Mouse (Mus musculus) lung, postnatal 10 days (tissue): ENCODE measurements around the gene Parvb.

Experiments
- DNase-seq: peaks from one replicate; pipeline ENCODE4 v3.0.0; 2021

Gene Parvb

DNA sequence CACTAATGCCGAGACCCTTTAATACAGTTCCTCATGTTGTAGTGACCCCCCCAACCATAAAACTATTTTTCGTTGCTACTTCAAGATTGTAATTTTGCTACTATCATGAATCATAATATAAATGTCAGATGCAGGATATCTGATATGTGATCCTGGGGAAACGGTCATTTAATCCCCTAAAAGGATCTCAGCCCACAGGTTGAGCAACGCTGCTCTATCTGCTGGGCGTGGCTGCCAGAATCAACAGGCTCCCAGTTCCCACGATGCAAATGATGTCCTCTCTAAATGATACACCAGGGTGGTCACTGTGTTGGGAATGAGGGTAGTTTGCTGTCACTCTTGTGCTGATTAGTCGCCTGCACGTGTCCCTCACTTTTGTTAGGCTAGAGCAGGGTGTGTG, 65.6 kb downstream of the Parvb start:
- DNase-seq: no peak

DNA sequence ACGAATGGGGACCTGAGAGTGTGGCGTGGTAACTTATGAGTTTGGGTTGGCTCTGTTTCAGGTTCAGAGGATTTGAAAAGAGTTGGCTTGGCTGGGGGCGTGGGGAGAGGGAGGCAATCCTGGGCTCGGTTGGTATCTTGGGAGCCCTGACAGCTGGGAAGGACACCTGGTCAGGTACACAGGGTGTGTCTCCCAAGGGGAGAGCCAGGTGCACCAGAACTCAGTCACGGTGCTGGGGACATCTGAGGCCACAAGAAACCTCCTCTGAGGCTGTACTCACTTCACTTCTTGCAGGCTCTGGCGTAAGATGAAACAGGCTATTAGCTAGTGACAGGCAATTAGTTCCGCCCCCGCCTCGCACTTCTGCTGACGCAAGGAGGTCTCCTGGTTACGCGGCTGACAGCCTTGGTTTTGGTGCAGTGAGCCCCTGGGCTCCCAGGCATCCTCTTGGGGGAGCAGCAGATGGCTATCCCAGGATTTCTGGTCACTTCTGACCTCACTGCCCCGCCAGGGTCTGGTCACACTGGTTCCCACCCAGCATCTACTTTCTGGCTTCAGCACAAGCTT, 67.0 kb downstream of the Parvb start:
- DNase-seq: peak; percentile 61

DNA sequence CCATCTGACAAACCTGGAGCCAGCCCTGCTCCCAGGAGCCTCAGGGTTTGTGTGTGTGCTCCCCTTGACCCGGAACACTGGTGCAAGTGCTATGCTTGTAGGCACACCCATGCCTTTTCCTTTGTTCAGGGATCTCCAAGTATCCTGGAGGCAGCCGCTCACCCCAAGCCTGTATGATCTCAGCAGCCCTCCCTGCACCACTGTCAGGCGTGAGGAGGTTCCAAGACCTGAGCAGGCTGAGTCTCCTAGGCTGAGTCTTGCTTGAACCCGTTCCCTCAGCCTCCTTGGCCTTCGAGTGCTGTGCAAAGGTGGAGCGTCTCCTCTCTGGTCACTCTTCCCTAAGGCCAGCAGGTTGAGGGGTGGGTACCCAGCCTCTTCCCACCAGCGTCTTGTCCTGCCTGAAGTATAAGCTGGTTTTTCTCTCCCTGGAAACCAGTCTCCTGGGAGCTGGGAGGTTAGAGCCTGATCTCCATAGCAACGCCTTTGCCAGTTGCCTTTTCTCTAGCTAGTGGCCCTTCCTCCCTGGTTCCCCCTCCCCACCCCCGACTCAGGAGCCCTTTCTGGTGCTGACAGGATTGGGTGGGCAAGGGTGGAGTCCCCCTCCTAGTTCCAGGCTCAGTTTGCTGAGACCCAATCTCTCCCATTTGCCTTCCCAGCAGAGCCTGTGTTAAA, 68.0 kb downstream of the Parvb start:
- DNase-seq: no peak

DNA sequence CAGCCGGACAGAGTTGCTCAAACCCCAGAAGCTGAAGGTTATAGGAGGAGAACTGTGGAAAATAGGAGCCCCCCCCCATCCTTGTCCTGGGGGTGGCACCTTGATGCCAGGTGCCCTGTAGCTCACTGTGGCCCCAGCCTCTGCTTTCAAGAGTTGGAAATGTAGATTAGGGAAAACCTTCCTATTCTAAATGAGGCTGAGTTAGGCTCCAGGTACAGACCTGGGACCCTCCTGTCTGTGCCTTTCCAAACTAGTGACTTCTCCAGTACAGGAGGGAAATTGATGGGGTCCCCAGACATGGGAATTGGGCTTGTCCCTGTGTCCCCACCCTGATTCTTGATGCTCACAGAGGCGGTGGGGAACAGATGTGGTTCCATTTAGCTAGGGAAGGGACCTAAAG, 68.7 kb downstream of the Parvb start:
- DNase-seq: no peak

DNA sequence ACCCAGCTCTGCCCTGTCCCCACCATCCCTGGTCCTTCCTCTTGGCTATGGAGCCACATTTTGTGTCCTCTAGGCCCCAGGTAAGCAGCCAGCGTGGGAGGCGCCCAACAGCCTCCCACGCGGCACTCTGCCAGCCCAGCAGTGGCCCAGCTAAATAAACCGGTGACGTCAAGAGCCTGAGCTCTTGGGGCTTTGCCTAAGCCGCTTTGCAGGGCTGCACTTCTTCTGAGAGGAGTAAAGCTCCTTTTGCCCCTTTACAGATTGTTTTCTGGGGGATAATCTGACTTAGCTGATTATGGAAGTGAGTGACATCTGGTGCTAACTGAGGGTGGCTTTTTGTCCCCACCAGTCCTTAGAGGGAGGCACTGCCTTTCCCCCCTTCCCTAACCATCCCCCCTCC, 69.2 kb downstream of the Parvb start:
- DNase-seq: peak; percentile 68

DNA sequence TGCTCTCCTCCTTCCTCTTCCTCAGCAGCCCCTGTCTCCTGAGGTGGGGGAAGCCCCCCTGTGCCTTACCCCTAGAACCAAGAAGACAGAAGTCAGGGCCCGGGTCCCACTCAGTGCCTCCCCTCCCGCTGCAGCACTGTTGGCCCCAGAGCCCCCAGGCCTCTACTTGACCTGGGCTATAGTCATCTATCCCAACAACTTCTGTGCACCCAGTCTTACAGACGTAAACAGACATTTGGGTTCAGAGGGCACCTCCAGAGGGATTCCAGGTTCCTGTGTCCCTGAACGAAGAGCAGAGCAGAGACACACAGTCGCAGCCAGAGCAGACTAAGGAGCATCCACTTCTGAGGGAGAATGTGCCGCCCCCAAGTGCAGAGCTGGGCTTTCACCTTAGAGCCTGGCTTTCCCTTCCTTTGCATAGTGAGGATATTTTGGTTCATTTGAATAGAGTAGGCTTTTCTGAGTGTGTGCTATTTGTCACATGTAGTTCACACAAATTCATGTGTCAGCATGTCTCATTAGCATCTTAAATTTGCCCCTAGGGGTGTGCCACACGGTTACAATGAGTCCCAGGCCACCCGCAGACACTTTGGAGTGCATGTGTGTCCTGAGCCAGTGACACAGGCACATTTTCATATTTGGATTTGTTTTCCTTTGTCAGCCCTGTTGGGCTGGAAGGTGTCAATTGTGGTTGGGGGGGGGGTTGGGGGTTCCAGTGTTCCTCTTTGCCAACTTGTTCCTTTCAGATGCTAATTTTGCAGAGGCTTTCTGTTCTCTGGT, 70.0 kb downstream of the Parvb start:
- no peak for DNase-seq

DNA sequence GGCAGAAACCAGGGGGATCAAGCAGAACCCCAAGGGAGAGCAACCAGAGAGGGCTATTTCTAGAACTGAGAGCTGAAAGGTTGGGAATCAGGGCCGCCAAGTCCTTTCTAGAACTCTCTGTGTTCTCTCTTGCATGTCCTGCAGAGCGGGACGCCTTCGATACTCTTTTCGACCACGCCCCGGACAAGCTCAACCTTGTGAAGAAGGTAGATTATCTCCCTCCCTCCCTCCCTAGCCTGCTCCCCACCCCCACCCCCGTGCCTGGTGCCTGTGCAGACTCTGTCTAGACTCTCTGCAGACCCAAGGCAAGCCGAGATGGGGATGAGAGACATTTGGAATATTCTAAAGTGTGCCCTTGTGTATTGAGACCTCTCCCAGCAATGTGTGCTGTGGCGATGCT, 71.4 kb downstream of the Parvb start:
- no peak for DNase-seq

DNA sequence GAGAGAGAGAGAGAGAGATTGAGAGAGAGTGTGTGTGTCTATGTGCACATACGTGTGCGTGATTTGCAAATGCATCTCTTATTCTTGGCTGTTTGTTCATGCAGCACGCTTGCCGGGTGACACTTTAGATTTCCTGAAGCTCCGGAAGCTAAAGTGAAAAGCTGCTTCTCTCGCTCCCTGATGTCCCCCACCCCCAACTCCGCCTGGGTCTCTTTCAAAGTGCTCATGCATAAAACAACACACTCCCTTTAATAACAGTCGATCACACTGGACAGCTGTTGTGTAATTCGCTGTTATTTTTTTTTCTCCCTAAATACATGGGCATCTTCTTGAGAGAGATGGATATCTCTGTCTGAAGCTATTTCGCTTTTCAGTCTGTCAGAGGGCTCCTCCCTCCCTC, 73.5 kb downstream of the Parvb start:
- DNase-seq: no peak

DNA sequence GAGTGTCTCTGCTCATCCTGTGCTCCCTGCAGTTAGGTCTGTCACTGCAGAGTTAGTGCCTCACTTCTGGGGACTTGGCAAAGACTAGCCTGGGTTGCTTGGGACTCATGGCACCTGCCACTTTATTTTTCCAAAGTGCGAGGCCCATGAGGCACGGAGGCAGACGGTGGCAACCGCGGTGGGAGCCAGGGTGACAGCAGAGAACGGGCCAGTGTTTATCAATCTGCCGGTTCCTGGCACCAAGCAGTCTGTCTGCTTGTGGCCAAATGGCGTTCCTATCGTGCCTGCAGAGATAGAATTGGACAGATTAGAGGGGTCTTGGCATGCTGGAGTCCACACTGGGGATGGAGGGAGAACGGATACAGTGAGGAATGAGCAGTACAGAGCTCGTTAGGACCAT, 78.4 kb downstream of the Parvb start:
- DNase-seq: no peak

DNA sequence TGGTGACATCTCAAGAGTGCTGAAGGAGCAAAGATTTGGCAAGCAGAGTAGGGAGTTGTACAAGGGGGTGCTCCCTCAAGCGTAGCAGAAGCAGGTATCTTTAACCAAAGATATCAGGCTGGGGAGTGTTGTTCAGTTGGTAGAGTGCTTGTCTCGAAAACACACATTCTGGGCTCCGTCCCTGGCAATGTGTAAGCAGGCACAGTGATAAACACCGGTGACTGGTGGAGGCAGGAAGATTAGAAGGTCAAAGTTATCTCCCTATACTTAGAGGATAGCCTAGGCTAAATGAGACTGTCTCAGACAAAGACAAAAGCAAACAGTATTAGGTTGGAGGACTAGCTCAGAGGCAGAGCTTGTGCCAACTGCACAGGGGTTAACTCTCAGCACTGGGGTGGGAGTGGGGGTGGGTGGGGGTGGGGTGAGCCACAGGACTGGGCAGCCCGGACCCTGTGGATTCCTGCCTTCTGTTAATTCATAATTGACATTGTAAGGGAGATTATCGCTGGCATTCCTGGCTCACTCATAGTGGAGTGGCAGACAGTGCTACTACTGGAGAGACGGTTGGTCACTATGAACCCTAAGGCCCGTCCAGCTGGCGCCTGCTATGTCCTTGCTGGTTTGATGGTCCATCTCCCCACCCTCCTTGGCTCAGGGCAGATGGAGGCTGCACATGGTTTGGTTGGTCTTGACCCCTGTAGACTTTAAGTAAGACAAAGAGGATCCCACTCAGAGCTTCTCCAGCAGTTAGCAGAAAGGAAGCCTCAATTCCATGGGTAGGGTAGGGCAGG, 79.6 kb downstream of the Parvb start:
- no peak for DNase-seq

DNA sequence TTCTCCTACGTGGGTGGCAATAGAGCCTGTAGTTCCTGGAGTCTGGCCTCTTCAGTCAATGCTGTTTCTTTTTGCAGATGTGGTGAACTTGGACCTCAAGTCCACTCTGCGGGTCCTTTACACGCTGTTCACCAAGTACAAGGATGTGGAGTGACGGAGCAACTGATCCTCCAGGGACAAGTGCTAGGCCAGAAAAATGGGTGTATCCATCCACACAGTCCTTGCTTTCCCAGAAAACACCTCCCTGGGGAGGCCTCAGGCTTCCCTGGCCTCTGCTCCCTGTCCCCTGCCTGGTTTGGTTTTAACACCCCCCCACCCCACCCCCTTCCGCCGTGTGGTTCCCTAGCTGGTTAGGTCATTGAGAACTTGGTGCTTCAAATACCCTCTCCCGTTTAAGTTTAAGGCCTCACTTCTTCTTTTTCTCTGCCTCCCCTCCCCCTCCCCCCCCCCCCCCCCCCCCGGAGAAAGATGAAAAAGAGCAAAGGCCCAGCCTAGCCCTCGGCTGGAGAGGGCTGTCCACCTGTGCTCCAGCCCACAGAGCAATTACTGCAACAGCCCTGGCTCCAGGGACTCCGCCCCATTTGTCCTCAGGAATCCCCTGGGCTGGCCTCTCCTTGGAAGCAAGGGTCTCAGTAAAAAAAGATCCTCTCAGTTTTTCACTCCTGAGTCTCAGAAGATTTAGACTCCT, 81.2 kb downstream of the Parvb start:
- no peak for DNase-seq

DNA sequence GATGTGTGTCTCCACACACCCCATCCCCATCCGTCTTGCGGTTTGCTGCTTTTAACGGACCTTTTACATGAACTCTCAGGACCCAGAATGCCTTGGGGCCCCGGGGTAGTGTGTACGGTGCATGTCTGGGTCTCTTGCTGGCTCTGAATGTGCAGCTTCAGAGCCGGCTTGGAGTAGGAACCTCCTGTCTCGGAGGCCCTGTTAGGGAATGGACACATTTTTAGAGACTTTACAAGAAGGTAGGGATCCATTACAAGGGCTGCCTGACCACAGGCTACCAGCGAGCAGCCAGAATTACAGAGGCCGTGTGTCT, 81.7 kb downstream of the Parvb start:
- DNase-seq: no peak

DNA sequence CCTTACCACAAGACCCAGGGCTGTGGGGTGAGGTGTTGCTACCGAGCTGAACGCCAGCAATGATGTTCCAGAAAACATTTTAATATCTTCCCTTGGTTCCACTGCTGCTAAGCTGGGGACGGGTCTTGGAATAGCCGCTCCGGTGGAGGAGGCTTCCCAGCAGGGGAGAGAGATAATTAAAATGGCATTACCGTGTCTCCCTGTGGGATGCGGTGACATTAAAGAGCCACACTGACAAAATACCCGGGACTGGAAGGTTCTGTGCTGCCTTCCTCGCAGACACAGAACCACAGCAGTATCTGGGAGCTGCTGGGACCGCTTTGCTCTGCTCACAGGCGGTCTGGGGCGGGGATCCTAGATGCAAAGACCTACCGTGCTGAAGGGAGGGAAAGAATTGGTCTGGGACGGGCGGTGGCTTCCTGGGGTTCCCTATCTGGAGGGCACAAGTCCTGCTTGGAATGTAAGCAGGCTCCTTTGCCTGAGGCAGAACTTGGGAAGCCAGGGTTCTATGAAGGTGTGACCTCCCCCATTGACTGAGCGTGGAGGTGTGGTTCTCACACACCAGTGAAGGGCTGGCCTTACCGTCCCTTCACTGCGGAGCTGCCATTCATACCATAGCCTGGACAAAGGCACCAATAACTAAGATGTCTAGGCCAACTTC, 82.7 kb downstream of the Parvb start:
- no peak for DNase-seq

DNA sequence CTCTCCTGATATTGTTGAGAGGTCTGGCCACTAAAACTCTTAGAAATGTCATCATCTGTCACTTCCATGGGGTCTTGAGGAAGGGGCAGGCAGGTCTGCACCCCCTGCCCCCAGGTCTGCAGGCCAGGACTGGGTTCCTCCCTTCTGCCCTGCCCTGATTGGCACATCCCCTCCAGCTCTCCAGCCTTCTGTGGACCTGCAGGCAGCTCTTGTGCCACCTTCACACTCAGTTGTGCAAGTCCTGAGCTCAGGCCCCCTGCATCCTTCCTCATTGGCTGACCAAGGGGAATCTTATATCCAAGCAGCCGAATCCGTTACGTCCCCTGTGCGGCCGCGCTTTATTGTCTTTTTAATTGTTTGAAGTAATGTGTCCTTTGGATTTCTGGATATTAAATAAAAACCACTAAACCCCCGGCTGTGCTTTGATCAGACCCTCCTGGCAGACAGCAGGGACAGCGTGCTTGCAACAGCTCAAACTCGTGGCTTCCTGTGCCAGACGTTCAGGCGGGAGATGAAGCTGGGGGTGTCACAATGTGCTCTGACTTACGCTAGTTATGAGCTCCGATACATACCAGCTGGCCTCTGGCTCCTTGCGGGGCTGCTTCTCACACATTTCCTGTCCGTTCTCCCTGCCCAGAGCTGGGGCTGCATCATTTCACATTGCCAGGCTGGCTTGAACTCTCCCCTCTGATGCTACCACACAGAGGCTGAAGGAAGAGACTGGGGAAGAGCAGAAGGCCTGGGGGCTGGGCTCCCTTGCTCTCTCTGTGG, 83.6 kb downstream of the Parvb start:
- DNase-seq: peak; percentile 76

DNA sequence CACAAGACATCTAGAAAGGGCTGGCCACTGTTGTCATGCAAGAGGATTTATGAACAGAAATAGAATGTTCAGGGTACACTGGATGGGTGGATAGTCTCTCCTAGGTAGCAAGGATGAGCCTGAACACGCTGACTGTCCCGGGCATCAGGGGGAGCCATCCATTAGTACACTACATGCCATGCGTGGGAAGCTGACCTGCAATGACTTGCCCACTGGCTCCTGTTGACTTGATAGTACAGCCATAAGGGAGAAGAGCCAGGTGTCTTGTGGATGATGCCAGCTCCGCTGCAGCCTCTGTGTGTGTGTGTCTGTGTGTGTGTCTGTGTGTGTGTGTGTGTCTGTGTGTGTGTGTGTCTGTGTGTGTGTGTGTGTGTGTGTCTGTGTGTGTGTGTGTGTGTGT, 87.5 kb downstream of the Parvb start:
- DNase-seq: no peak

DNA sequence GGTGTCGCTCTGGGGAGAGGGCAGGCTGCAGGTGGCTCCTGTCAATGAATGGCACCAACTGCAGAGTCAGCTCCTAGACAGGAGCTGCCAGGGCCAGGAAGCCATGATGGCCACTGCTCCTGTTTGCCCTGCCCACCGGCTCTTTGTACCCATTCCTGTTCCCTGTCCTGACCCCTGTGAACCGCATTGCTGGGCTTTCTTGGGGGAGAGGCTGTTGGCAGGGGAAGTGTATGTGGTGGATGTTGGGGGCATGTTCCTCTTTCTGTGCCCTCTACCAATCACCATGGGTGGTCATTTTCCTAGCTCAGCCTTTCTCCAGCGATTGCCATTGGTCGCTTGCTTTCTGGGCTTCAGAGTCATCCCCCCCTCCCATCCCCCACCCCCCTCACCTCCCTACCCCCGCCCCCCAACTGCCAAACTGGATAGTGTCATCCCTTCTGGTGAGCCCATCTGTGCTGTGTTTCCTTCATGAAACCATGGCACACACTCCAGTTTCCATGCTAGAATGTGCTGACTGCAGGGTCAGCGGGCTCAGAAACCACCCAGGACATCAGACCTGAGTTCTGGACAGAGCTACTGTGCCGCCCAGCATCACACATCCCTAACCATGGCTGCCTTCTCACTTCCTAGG, 89.8 kb downstream of the Parvb start:
- no peak for DNase-seq

DNA sequence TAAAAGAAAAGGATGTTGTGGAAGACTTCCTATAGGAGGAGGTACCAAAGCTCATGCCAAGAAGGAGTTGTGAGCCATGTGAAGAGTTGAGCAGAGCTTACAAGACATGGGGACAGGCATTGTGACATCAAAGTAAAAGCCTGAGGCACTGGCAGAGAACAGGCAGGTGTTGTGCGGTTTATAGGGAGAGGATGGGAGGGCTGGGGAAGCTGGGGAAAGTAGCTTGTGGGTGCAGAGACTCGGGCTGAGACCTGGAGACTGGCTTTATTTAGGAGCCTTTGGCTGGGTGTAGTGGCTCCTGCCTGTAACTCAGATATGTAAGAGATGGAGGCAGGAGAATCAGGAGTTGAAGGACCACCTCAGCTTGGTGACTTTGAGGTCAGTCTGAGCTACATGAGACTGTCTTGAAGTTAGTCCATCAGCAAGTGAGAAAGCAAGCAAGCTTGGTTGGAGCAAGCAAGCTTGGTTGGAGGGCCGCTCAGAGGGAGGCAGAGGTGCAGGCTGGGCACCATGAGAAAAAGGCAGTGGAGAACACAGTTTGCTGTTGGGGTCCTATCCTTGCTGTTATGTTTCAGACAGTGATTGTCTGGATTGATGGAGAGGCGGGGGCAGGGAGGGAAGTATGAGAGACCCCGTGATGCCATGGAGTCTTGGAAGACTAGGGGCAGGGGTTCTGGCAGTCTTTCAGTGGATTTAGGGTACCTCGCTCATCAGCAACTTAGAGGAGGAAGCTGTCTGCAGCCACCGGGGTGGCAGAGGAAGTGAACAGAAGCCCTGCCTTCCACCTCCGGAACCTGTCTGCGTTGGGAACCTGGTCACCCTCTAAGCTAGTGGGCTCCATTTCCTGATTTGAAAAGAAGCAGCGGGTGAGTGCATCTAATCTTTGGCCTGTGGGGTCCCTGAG, 92.4 kb downstream of the Parvb start, which contains the start of gene Parvg:
Gene Parvg (plus strand): TSS at position 61 of the 904 bp plus-strand sequence.
- DNase-seq: no peak

DNA sequence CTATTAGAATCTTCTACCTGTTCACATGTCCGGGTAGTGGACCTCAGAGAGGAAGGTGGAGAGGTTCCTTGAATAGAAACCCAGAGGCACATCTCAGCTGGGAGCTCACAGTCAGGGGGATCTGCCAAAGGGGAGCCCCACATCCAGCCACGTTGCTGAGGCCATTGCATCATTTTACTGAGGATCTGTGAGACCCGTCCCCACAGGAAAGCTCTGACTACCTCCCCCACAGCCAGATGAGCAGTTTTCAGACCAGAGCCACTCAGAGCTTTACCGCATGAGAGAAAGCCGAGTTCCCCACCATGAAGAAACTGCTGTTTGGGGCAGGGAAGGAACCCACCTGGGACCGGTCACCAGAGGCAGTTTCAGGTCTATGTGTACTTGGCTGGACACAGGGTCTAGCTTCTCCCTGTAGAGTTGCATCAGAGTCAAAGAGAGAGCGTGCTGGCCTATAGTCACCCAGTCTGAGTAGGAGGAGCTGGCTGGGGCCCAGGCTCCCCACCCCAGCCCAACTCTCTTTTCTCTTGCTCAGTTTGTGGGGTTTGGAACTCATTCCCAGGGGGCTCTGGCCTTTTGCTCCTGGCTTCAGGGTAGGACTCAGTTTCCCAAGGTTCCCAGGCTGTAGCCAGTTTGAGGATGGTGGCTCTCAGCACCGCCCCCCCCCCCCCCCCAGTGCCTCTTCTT, 93.2 kb downstream of the Parvb start:
- DNase-seq: no peak

DNA sequence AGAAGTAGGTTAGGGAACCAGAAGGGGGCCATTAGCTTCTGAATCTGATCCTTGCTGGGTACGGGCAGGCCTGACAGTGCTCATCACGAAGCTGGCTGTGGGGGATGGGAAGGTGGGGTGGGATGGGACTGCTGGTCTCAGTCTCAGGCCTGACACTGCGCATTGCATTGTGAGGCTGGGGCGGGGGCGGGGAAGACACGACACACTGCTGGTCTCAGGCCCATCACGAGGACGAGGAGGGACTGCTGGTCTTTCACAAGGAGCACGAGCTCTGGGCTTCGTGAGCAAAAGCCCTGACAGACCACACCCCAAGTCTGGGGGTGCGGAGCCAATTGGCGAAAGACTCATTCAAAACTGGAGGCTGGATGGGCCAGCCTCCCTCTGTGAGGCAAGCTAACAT, 93.9 kb downstream of the Parvb start:
- DNase-seq: no peak
